Mouse (Mus musculus) forebrain, embryonic 11.5 days (tissue): ENCODE results near the gene Relb. TPM values are rescaled to one million over a fixed set of nuclear protein-coding genes. Genes with fewer than 3 reads are reported as not detected.

ENCODE experiments used
- ATAC-seq: fragments of 200-750 bp; cut with Nextera tagmentation; replicated peaks from 2 replicates; pipeline ENCODE4 v1.8.0; 2017; ENCODE audit warnings: moderate TSS enrichment; ENCODE audit not compliant: low FRiP score
- DNase-seq: peaks from one replicate; pipeline ENCODE4 v3.0.0-alpha.2; 2017; ENCODE audit warnings: low spot score
- H3K27ac ChIP-seq: fragments of 300-500 bp; sonication (generic); 2 replicates; pipeline ENCODE4 v1.5.1; 2014; ENCODE audit warnings: low read depth, low read length
- H3K27me3 ChIP-seq: fragments of 300-500 bp; sonication (generic); 2 replicates; pipeline ENCODE4 v1.6.1; 2014; ENCODE audit warnings: mild to moderate bottlenecking, low read length, mixed read lengths; ENCODE audit not compliant: control insufficient read depth, insufficient read depth
- H3K36me3 ChIP-seq: fragments of 300-500 bp; sonication (generic); 2 replicates; pipeline ENCODE4 v1.6.1; 2014; ENCODE audit warnings: mild to moderate bottlenecking, low read length, moderate library complexity, mixed read lengths; ENCODE audit not compliant: control insufficient read depth, insufficient read depth
- H3K4me1 ChIP-seq: fragments of 300-500 bp; sonication (generic); replicated peaks from 2 replicates; pipeline ENCODE4 v1.6.1; 2014; ENCODE audit warnings: low read length, mixed read lengths; ENCODE audit not compliant: control insufficient read depth, insufficient read depth
- H3K4me2 ChIP-seq: fragments of 300-500 bp; sonication (generic); 2 replicates; pipeline ENCODE4 v1.6.1; 2014; ENCODE audit warnings: low read depth, mild to moderate bottlenecking, low read length, moderate library complexity, mixed read lengths; ENCODE audit not compliant: severe bottlenecking
- H3K4me3 ChIP-seq: fragments of 300-500 bp; sonication (generic); 2 replicates; pipeline ENCODE4 v1.5.1; 2014; ENCODE audit warnings: low read depth, low read length
- H3K9ac ChIP-seq: fragments of 300-500 bp; sonication (generic); 2 replicates; pipeline ENCODE4 v1.6.1; 2014; ENCODE audit warnings: low read length
- H3K9me3 ChIP-seq: fragments of 300-500 bp; sonication (generic); 2 replicates; pipeline ENCODE4 v1.6.1; 2016; ENCODE audit warnings: low read length, mixed read lengths; ENCODE audit not compliant: control insufficient read depth
- WGBS: fragments of 180-500 bp; shearing (Covaris S2); extraction: QIAGEN DNeasy Blood & Tissue Kit; methylation state at CpG from one replicate; pipeline ENCODE4 v1.1.7; 2014; 5-methylcytosine and 5-hydroxymethylcytosine counted together
- polyA plus RNA-seq: library from polyadenylated mRNA; unstranded; fragments of >200 nt; fragmentation: Nextera tagmentation; extraction: Ambion mirVana; gene quantifications from 2 replicates; pipeline ENCODE4 v1.2.1, GENCODE M21; 2014

Relb gene
- polyA plus RNA-seq, 1 experiment from 2014 or later = 3.7 TPM

- H3K36me3 ChIP-seq = peaks cover 42% of the 10 kb centered on the region
- no peak overlapping the region for H3K4me3 ChIP-seq
- WGBS = 75% methylated on average over 46 of the region's 46 CpGs
- DNase-seq (no peak), ATAC-seq (no peak)
- no peak overlapping the region for H3K4me2 ChIP-seq
- H3K9me3 ChIP-seq = no peaks in the 10 kb centered on the region
- no peaks in the 10 kb centered on the region for H3K4me1 ChIP-seq
- no peaks in the 10 kb centered on the region for H3K27me3 ChIP-seq
- no peak overlapping the region for H3K27ac ChIP-seq
- H3K9ac ChIP-seq = no peak overlapping the region
Observed at GRCm38 (mm10) chr7:19586269-19586668, 43.0 kb downstream of the Relb start.

- ATAC-seq (no peak), DNase-seq (no peak)
- no peak overlapping the region for H3K4me2 ChIP-seq
- H3K4me1 ChIP-seq = peaks cover 8% of the 10 kb centered on the region; the same call in 1 of the 2 replicates
- H3K36me3 ChIP-seq = peaks cover 13% of the 10 kb centered on the region
- no peak overlapping the region for H3K4me3 ChIP-seq
- H3K9ac ChIP-seq = no peak overlapping the region
- 84% methylated on average over 8 of the region's 8 CpGs for WGBS
- H3K27me3 ChIP-seq = peaks cover 32% of the 10 kb centered on the region
- no peaks in the 10 kb centered on the region for H3K9me3 ChIP-seq
- no peak overlapping the region for H3K27ac ChIP-seq
Observed at GRCm38 (mm10) chr7:19580634-19581033, 48.6 kb downstream of the Relb start.

GRCm38 (mm10) chr7:19579751-19580150, 49.5 kb downstream of the Relb start:
- no peak overlapping the region for H3K4me3 ChIP-seq
- WGBS = 82% methylated on average over 10 of the region's 10 CpGs
- H3K9me3 ChIP-seq = no peaks in the 10 kb centered on the region
- DNase-seq (no peak), ATAC-seq (no peak)
- peaks cover 8% of the 10 kb centered on the region; the same call in 1 of the 2 replicates for H3K4me1 ChIP-seq
- H3K27me3 ChIP-seq = peaks cover 34% of the 10 kb centered on the region
- H3K27ac ChIP-seq = no peak overlapping the region
- peaks cover 7% of the 10 kb centered on the region for H3K36me3 ChIP-seq
- no peak overlapping the region for H3K4me2 ChIP-seq
- H3K9ac ChIP-seq = no peak overlapping the region

DNA sequence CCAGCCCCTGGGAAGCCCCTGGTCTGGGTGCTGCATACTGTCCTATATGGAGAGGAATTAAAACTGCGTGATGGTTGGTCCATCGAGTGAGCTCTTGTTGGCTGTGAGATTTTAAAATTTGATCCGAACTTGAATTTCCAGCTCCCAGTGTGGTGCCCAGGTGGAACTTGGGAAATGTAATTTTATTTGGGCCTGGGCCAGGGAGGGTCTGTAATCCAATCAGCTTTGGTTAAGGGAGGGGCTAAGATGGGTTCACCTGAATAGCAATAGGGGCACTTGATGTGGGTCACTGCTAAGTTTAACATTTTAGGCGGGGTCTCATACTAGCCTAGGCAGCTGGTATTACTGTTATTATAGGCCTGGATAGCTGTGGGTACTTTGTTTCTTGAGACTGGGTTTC, 50.8 kb downstream of the Relb start:
- Histone ChIP-seq H3K9ac (no peak overlapping the region), H3K4me1 (peaks cover 8% of the 10 kb centered on the region; the same call in 1 of the 2 replicates), H3K4me2 (no peak overlapping the region), H3K27ac (no peak overlapping the region), H3K27me3 (peaks cover 36% of the 10 kb centered on the region), H3K9me3 (no peaks in the 10 kb centered on the region), H3K4me3 (no peak overlapping the region), H3K36me3 (no peaks in the 10 kb centered on the region; the same call in 1 of the 2 replicates)
- 66% methylated on average over 4 of the region's 4 CpGs for WGBS
- DNase-seq = no peak
- no peak for ATAC-seq

- Histone ChIP-seq H3K27ac (no peak overlapping the region), H3K36me3 (no peaks in the 10 kb centered on the region), H3K9me3 (no peaks in the 10 kb centered on the region), H3K4me3 (peak overlapping the region; percentile 29), H3K9ac (no peak overlapping the region), H3K4me2 (peak overlapping the region; percentile 55), H3K4me1 (peaks cover 8% of the 10 kb centered on the region; the same call in 1 of the 2 replicates), H3K27me3 (peaks cover 36% of the 10 kb centered on the region)
- ATAC-seq (no peak), DNase-seq (no peak)
- 17% methylated on average over 10 of the region's 10 CpGs for WGBS
Observed at GRCm38 (mm10) chr7:19577877-19578414, 51.3 kb downstream of the Relb start.

- no peaks in the 10 kb centered on the region for H3K9me3 ChIP-seq
- under 1% methylated on average over 43 of the region's 56 CpGs for WGBS
- H3K4me2 ChIP-seq = peak within 1 kb of the TSS; percentile 55
- peaks cover 11% of the 10 kb centered on the region for H3K4me1 ChIP-seq
- no peak for DNase-seq
- no peak within 1 kb of the TSS for H3K27ac ChIP-seq
- H3K27me3 ChIP-seq = peaks cover 36% of the 10 kb centered on the region
- peak within 1 kb of the TSS; percentile 39 for H3K9ac ChIP-seq
- no peak for ATAC-seq
- H3K36me3 ChIP-seq = no peaks in the 10 kb centered on the region
- H3K4me3 ChIP-seq = peak within 1 kb of the TSS; percentile 29
Observed at GRCm38 (mm10) chr7:19577141-19577852, 51.9 kb downstream of the Relb start, which contains the start of the genes Zfp296 and Gemin7. Gene Zfp296, plus strand, starts transcription at chr7:19577287. Gene Gemin7, minus strand, starts transcription at chr7:19577595.

DNA sequence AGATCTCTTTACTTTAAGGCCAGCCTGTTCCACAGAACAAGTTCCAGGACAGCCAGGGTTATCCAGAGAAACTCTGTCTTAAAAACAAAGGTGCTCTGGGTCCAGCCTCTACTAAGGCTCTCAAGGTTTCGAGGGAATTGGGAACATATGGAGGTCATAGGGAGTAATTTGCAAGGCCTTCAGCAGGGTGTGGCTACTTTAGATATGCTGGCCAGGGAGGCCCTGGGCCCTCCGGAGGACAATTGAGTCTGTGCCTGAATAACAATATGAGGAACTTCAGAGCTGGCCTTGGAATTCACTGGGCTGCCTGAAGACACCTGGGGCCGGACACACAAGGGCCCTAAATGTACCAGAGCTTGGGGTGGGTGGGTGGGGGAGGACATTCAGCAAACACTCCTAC, 53.7 kb downstream of the Relb start:
- Histone ChIP-seq H3K9me3 (no peaks in the 10 kb centered on the region), H3K27ac (no peak overlapping the region), H3K27me3 (peaks cover 36% of the 10 kb centered on the region), H3K4me3 (no peak overlapping the region), H3K4me1 (peaks cover 13% of the 10 kb centered on the region), H3K4me2 (no peak overlapping the region), H3K36me3 (no peaks in the 10 kb centered on the region), H3K9ac (no peak overlapping the region)
- no peak for ATAC-seq
- no peak for DNase-seq
- 66% methylated on average over 3 of the region's 3 CpGs for WGBS

GRCm38 (mm10) chr7:19573776-19574140, 55.5 kb downstream of the Relb start:
- H3K27me3 ChIP-seq = peaks cover 33% of the 10 kb centered on the region
- H3K4me3 ChIP-seq = peak overlapping the region; percentile 58
- DNase-seq (no peak), ATAC-seq (no peak)
- no peaks in the 10 kb centered on the region for H3K9me3 ChIP-seq
- H3K9ac ChIP-seq = peak overlapping the region; percentile 74
- no peaks in the 10 kb centered on the region for H3K36me3 ChIP-seq
- H3K4me2 ChIP-seq = peak overlapping the region; percentile 77
- H3K4me1 ChIP-seq = peaks cover 13% of the 10 kb centered on the region
- 25% methylated on average over 16 of the region's 16 CpGs for WGBS
- no peak overlapping the region for H3K27ac ChIP-seq
